Mouse (Mus musculus): ENCODE data around the gene Cfap97d1. TPM values are rescaled to one million over a fixed set of nuclear protein-coding genes. Genes with fewer than 3 reads are reported as not detected.

Gene Cfap97d1
- polyA plus RNA-seq, 1 experiment from 2014 or later: not detected

GRCm38 (mm10) chr11:102040646-102041045, 56.6 kb downstream of the Cfap97d1 start:
- H3K4me1 ChIP-seq (ENCODE audit: insufficient read depth): no peaks in the 10 kb centered on the region
- no peak overlapping the region for H3K4me2 ChIP-seq
- H3K4me3 ChIP-seq (ENCODE audit: low read depth, low read length): no peak overlapping the region
- ATAC-seq (ENCODE audit: insufficient read depth) (no peak), DNase-seq (no peak)
- WGBS: 65% methylated on average over 4 of the region's 4 CpGs
- H3K36me3 ChIP-seq (ENCODE audit: insufficient read depth): no peaks in the 10 kb centered on the region
- H3K9me3 ChIP-seq (ENCODE audit: low read depth, low read length): no peaks in the 10 kb centered on the region
- no peaks in the 10 kb centered on the region for H3K27me3 ChIP-seq (ENCODE audit: insufficient read depth, low read length)
- H3K9ac ChIP-seq: no peak overlapping the region
- TF ChIP-seq CTCF (IDR thresholded peaks at IDR 0.05; ENCODE audit: low read depth): no peak
- no peak overlapping the region for H3K27ac ChIP-seq (ENCODE audit: low read depth)

GRCm38 (mm10) chr11:102041350-102041949, 57.4 kb downstream of the Cfap97d1 start, which contains the start of gene Cd300lg:
Gene Cd300lg, plus strand, starts transcription at chr11:102041509.
- no peaks in the 10 kb centered on the region for H3K36me3 ChIP-seq (ENCODE audit: insufficient read depth)
- no peak for TF ChIP-seq CTCF (IDR thresholded peaks at IDR 0.05; ENCODE audit: low read depth)
- H3K27ac ChIP-seq (ENCODE audit: low read depth): no peak within 1 kb of the TSS
- ATAC-seq (ENCODE audit: insufficient read depth): no peak; the same call in 1 of the 2 replicates
- WGBS: 54% methylated on average over 5 of the region's 5 CpGs
- no peak within 1 kb of the TSS for H3K4me3 ChIP-seq (ENCODE audit: low read depth, low read length)
- no peaks in the 10 kb centered on the region for H3K9me3 ChIP-seq (ENCODE audit: low read depth, low read length)
- no peaks in the 10 kb centered on the region for H3K4me1 ChIP-seq (ENCODE audit: insufficient read depth)
- DNase-seq: no peak
- H3K9ac ChIP-seq: no peak within 1 kb of the TSS
- H3K27me3 ChIP-seq (ENCODE audit: insufficient read depth, low read length): no peaks in the 10 kb centered on the region
- no peak within 1 kb of the TSS for H3K4me2 ChIP-seq

Other genes starting within 250 kb of the Cfap97d1 start
- gene Etv4, start 198.9 kb upstream of the Cfap97d1 start, polyA plus RNA-seq (2014; fragmentation: Nextera tagmentation; extraction: Ambion mirVana): 14.6 and 14.8 TPM in 2 replicates
- 7.9 and 9.3 TPM in 2 replicates for gene Meox1, start 89.9 kb upstream of the Cfap97d1 start, polyA plus RNA-seq (2014; fragmentation: Nextera tagmentation; extraction: Ambion mirVana)
- not detected in 2 replicates for gene Sost, start 17.3 kb upstream of the Cfap97d1 start, polyA plus RNA-seq (2014; fragmentation: Nextera tagmentation; extraction: Ambion mirVana)
- gene Dusp3, start 2.7 kb downstream of the Cfap97d1 start, polyA plus RNA-seq (2014; fragmentation: Nextera tagmentation; extraction: Ambion mirVana): 15.7 and 16.9 TPM in 2 replicates
- 4.0 and 4.9 TPM in 2 replicates for gene Mpp3, start 44.2 kb downstream of the Cfap97d1 start, polyA plus RNA-seq (2014; fragmentation: Nextera tagmentation; extraction: Ambion mirVana)
- gene Cd300lg, start 57.2 kb downstream of the Cfap97d1 start, polyA plus RNA-seq (2014; fragmentation: Nextera tagmentation; extraction: Ambion mirVana): 0.17 and 0.23 TPM in 2 replicates
- gene Mpp2, start 104.2 kb downstream of the Cfap97d1 start, polyA plus RNA-seq (2014; fragmentation: Nextera tagmentation; extraction: Ambion mirVana): 4.9 and 6.3 TPM in 2 replicates
- not detected in 2 replicates for gene Ppy, start 117.0 kb downstream of the Cfap97d1 start, polyA plus RNA-seq (2014; fragmentation: Nextera tagmentation; extraction: Ambion mirVana)
- gene Pyy, start 123.6 kb downstream of the Cfap97d1 start, polyA plus RNA-seq (2014; fragmentation: Nextera tagmentation; extraction: Ambion mirVana): not detected in 2 replicates
- gene Nags, start 161.2 kb downstream of the Cfap97d1 start, polyA plus RNA-seq (2014; fragmentation: Nextera tagmentation; extraction: Ambion mirVana): not detected in 2 replicates
- 26.3 and 26.8 TPM in 2 replicates for gene Tmem101, start 172.1 kb downstream of the Cfap97d1 start, polyA plus RNA-seq (2014; fragmentation: Nextera tagmentation; extraction: Ambion mirVana)
- 93.2 and 109 TPM in 2 replicates for gene Lsm12, start 201.0 kb downstream of the Cfap97d1 start, polyA plus RNA-seq (2014; fragmentation: Nextera tagmentation; extraction: Ambion mirVana)
- gene G6pc3, start 205.3 kb downstream of the Cfap97d1 start, polyA plus RNA-seq (2014; fragmentation: Nextera tagmentation; extraction: Ambion mirVana): 31.0 and 34.5 TPM in 2 replicates
- 41.1 and 42.7 TPM in 2 replicates for gene Hdac5, start 245.9 kb downstream of the Cfap97d1 start, polyA plus RNA-seq (2014; fragmentation: Nextera tagmentation; extraction: Ambion mirVana)

Measured in lung, embryonic 14.5 days (tissue).